Mouse (Mus musculus) hindbrain, postnatal 0 days (tissue): ENCODE measurements around the gene Klc1. TPM values are rescaled to one million over a fixed set of nuclear protein-coding genes. Genes with fewer than 3 reads are reported as not detected.

ENCODE experiments used
- ATAC-seq: fragments of 200-750 bp; cut with Nextera tagmentation; 2 replicates; pipeline ENCODE4 v1.8.0; 2017; ENCODE audit warnings: mild to moderate bottlenecking, moderate TSS enrichment, moderate library complexity
- DNase-seq: peaks from one replicate; pipeline ENCODE4 v3.0.0-alpha.2; 2015; ENCODE audit warnings: low spot score
- H3K27ac ChIP-seq: fragments of 300-500 bp; sonication (generic); 2 replicates; pipeline ENCODE4 v1.5.1; 2014; ENCODE audit warnings: mild to moderate bottlenecking
- H3K27me3 ChIP-seq: fragments of 300-500 bp; sonication (generic); 2 replicates; pipeline ENCODE4 v1.6.1; 2014; ENCODE audit warnings: low read length, mixed read lengths; ENCODE audit not compliant: insufficient read depth
- H3K36me3 ChIP-seq: fragments of 300-500 bp; sonication (generic); 2 replicates; pipeline ENCODE4 v1.6.1; 2014; ENCODE audit warnings: low read length, mixed read lengths; ENCODE audit not compliant: insufficient read depth
- H3K4me1 ChIP-seq: fragments of 300-500 bp; sonication (generic); 2 replicates; pipeline ENCODE4 v1.6.1; 2014; ENCODE audit warnings: antibody characterized with exemption, low read length, mixed read lengths; ENCODE audit not compliant: insufficient read depth
- H3K4me2 ChIP-seq: fragments of 300-500 bp; sonication (generic); 2 replicates; pipeline ENCODE4 v1.6.1; 2014; ENCODE audit warnings: low read depth, mild to moderate bottlenecking, low read length, moderate library complexity, mixed read lengths
- H3K4me3 ChIP-seq: fragments of 300-500 bp; sonication (generic); 2 replicates; pipeline ENCODE4 v1.5.1; 2014; ENCODE audit warnings: low read length
- H3K9ac ChIP-seq: fragments of 300-500 bp; sonication (generic); replicated peaks from 2 replicates; pipeline ENCODE4 v1.6.1; 2014; ENCODE audit warnings: mild to moderate bottlenecking, low read length, moderate library complexity, mixed read lengths
- H3K9me3 ChIP-seq: fragments of 300-500 bp; sonication (generic); 2 replicates; pipeline ENCODE4 v1.6.1; 2016; ENCODE audit warnings: low read length, mixed read lengths
- CTCF ChIP-seq: IDR thresholded peaks from 2 replicates; pipeline ENCODE4 v1.5.1; 2016; ENCODE audit warnings: antibody characterized with exemption, control low read depth, low read depth
- WGBS: fragments of 180-500 bp; shearing (Covaris S2); extraction: QIAGEN DNeasy Blood & Tissue Kit; methylation state at CpG from one replicate; pipeline ENCODE4 v1.1.7; 2014; 5-methylcytosine and 5-hydroxymethylcytosine counted together
- polyA plus RNA-seq: library from polyadenylated mRNA; unstranded; fragments of >200 nt; fragmentation: Nextera tagmentation; extraction: Ambion mirVana; gene quantifications from 2 replicates; pipeline ENCODE4 v1.2.1, GENCODE M21; 2015
- total RNA-seq: library from RNA; depleted of rRNA; stranded (reverse); fragments of >200 nt; gene quantifications from 2 replicates; pipeline ENCODE4 v1.2.3, GENCODE M21; 2014

The Klc1 gene
- total and polyA plus RNA-seq, 2 experiments from 2014 or later = 421 to 600 TPM

DNA sequence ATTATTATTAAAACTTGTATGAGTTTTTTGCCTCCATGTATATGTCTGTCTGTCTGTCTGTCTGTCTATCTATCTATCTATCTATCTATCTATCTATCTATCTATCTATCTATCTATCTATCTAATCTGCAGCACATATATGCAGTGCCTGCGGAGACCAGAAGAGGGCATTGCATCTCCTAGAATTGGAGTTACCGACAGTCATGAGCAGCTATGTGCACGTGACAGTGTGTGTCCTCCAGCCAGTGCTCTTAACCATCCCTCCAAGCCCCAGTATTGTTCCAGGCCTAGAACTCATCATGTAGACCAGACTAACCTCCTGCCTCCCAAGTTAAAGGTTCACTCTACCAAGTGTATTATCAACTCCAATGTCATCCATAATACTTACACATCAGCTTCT lies 19.9 kb upstream of the Klc1 start:
- peak; percentile 71; the same call in 1 of the 2 replicates for ATAC-seq
- TF ChIP-seq CTCF = peak; percentile 74
- 7% methylated on average over 3 of the region's 3 CpGs for WGBS

DNA sequence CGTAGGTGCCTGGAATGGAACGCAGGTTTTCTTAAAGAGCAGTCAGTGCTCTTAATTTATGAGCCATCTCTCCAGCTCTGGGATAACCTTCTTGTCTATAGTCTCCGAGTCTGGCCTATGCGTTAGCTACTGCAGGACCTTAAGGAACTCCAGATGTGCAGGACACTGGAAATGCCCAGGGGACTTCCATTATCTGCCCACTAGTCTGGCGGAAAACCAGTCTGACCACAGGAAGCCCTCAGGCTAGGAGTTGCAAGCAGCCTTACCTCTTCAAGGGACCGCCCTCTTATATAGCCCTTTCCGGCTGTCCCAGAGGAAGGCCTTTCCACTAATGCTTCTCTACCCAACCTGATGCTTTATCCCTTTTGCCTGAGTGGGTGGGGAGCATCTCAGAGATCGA lies 17.3 kb upstream of the Klc1 start:
- no peaks in the 10 kb centered on the region for H3K36me3 ChIP-seq
- 84% methylated on average over 8 of the region's 8 CpGs for WGBS
- H3K27me3 ChIP-seq = no peaks in the 10 kb centered on the region
- no peak for ATAC-seq
- no peak overlapping the region for H3K4me3 ChIP-seq
- TF ChIP-seq CTCF = no peak
- no peaks in the 10 kb centered on the region for H3K4me1 ChIP-seq
- H3K9me3 ChIP-seq = no peaks in the 10 kb centered on the region
- no peak overlapping the region for H3K4me2 ChIP-seq
- H3K9ac ChIP-seq = no peak overlapping the region
- H3K27ac ChIP-seq = no peak overlapping the region
- DNase-seq = no peak

More for the DNA sequence above, 19.9 kb upstream of the Klc1 start:
- Histone ChIP-seq H3K9me3 (no peaks in the 10 kb centered on the region), H3K36me3 (no peaks in the 10 kb centered on the region), H3K4me2 (no peak overlapping the region), H3K27me3 (no peaks in the 10 kb centered on the region), H3K9ac (no peak overlapping the region), H3K4me3 (no peak overlapping the region), H3K4me1 (no peaks in the 10 kb centered on the region), H3K27ac (no peak overlapping the region)
- DNase-seq = peak; percentile 78

DNA sequence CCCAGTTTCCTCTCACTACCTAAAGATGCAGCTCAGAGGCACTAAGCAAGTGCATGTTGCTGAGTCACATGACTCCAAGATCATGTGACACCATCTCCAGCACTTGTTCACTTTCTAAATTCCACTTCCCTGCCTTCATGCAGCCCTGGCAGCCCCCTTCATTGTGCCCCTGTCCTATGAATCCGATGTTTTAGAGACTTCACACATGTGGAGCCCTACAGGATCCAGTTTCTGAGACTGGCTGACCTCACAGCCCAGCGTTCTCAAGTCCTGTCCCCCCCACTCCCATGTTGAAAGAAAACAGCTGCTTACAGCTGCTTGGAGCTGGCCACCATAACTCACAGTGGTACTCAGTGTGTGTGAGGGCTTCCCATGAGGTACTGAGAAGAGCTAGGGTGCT lies 15.2 kb upstream of the Klc1 start:
- H3K36me3 ChIP-seq = no peaks in the 10 kb centered on the region
- H3K9me3 ChIP-seq = no peaks in the 10 kb centered on the region
- no peak overlapping the region for H3K4me3 ChIP-seq
- peak overlapping the region; percentile 36; the same call in 1 of the 2 replicates for H3K27ac ChIP-seq
- DNase-seq (no peak), ATAC-seq (no peak)
- no peaks in the 10 kb centered on the region for H3K27me3 ChIP-seq
- H3K4me1 ChIP-seq = no peaks in the 10 kb centered on the region
- no peak for TF ChIP-seq CTCF
- H3K9ac ChIP-seq = no peak overlapping the region
- no peak overlapping the region for H3K4me2 ChIP-seq
- 72% methylated on average over 2 of the region's 2 CpGs for WGBS

DNA sequence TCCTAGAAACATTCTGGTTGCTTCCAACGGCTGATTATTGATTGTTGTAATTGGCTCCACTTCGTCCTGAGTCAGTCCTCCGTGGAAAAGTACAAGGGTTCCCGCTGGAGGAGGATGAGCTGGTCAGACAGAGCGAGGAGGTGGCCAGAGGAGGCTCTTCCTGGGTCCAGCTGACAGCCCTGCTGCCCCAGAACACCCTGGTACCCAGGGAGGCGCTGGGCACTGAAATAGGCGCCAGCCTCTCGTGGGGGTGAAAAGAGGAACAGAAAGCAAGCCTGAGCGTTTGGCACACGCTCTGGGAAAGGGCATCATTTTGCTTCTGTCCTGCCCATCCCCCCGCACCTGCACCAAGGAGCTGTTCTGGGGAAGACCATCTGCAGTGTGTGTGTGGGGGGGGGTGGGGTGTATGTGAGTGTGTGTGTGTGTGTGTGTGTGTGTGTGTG lies 14.6 kb upstream of the Klc1 start:
- Histone ChIP-seq H3K4me2 (no peak overlapping the region), H3K9me3 (no peaks in the 10 kb centered on the region), H3K9ac (no peak overlapping the region), H3K4me3 (no peak overlapping the region), H3K27ac (peak overlapping the region; percentile 36; the same call in 1 of the 2 replicates), H3K27me3 (no peaks in the 10 kb centered on the region), H3K36me3 (no peaks in the 10 kb centered on the region), H3K4me1 (no peaks in the 10 kb centered on the region)
- 63% methylated on average over 11 of the region's 11 CpGs for WGBS
- ATAC-seq = peak; percentile 34; the same call in 1 of the 2 replicates
- no peak for DNase-seq
- TF ChIP-seq CTCF = no peak

DNA sequence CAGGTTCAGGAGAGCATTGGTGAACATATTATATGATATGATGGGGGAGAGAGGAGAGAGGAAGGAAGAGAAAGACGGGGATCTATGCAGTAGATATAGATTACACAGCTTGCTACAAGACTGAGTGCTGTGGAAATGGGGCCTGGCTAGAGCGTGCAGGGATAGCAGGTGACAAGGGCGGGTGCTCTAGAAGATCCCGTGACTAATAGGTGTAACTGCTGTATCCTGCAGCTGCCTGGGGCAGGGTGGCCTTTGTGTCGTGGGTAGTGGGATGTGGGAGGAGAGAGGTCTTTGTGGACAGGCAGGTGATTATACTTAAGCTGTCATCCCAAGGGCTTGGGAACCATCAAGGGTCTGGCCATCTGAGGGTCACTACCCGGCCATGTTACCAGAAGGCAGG lies 13.4 kb upstream of the Klc1 start:
- DNase-seq (no peak), ATAC-seq (no peak)
- Histone ChIP-seq H3K9me3 (no peaks in the 10 kb centered on the region), H3K27ac (no peak overlapping the region), H3K9ac (no peak overlapping the region), H3K27me3 (no peaks in the 10 kb centered on the region), H3K4me3 (no peak overlapping the region), H3K4me2 (no peak overlapping the region), H3K36me3 (no peaks in the 10 kb centered on the region), H3K4me1 (no peaks in the 10 kb centered on the region)
- TF ChIP-seq CTCF = no peak
- 81% methylated on average over 6 of the region's 6 CpGs for WGBS

DNA sequence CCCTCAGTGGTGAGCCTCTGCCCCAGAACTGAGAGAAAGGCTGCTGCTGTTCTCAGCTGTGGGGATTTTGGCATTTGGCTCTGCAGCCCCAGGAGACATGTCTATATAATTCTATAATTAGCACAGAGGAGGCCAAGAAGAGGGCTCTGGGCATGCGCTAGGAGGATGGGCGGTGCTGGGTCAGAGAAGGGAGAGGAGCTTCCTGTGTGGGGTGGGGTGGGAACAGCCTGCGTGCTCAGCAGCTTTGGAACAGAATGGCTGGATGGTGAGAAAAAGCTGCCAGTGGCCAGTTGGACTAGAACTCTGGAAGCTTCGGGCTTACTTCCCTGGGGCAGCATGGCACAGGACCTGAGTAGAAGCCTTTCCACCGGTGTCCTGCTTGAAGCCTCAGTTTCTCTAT lies 12.6 kb upstream of the Klc1 start:
- Histone ChIP-seq H3K4me3 (no peak overlapping the region), H3K9me3 (no peaks in the 10 kb centered on the region), H3K4me1 (no peaks in the 10 kb centered on the region), H3K9ac (no peak overlapping the region), H3K36me3 (no peaks in the 10 kb centered on the region), H3K27ac (no peak overlapping the region), H3K27me3 (no peaks in the 10 kb centered on the region), H3K4me2 (no peak overlapping the region)
- TF ChIP-seq CTCF = no peak
- peak; percentile 44 for DNase-seq
- ATAC-seq = peak; percentile 57
- WGBS = 56% methylated on average over 5 of the region's 5 CpGs

DNA sequence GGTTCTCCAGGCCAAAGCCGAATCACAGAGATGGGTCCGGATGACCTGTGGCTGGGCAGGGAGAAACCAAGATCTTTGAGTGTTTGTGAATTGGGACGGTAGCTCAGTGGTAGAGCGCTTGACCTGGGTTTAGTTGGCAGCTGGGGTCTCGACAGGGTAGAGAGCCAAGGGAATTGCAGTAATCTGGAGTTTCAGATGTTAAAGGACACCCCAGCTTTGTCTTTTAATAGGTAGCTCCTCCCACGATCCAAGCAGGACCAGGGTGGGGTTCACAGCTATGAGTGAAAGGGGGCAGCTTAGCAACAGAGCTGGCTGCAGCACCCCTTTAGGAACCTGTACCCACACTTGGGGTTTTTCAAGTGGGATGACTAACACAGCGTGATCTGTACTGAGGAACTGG lies 11.2 kb upstream of the Klc1 start:
- Histone ChIP-seq H3K4me3 (no peak overlapping the region), H3K27me3 (no peaks in the 10 kb centered on the region), H3K9me3 (no peaks in the 10 kb centered on the region), H3K36me3 (no peaks in the 10 kb centered on the region), H3K4me1 (no peaks in the 10 kb centered on the region), H3K27ac (no peak overlapping the region), H3K4me2 (no peak overlapping the region), H3K9ac (no peak overlapping the region)
- no peak for TF ChIP-seq CTCF
- no peak for ATAC-seq
- DNase-seq = no peak
- 87% methylated on average over 7 of the region's 7 CpGs for whole genome bisulfite sequencing
